Mouse (Mus musculus) left cerebral cortex, adult 2 months (tissue): ENCODE measurements at regions not wholly inside any gene's neighbourhood (a gene's known extent, or its start where the extent isn't known, plus 50 kb on each side); places are given as distances from the start of the nearest gene placed in this dataset.

Experiments used
- DNase-seq, 2 experiments: peaks; one replicate each; pipeline ENCODE4 v3.0.0; 2021 to 2022; ENCODE audit warnings: low spot score in 2 of 2, mixed read lengths in 1 of 2; ENCODE audit errors: extremely low spot score in 1 of 2
- H3K27ac ChIP-seq: fragments of 200-600 bp; 2 replicates; pipeline ENCODE4 v1.8.1; 2022
- H3K4me3 ChIP-seq: fragments of 200-600 bp; 2 replicates; pipeline ENCODE4 v1.8.1; 2022
- CTCF ChIP-seq: fragments of 200-600 bp; IDR thresholded peaks from 2 replicates; pipeline ENCODE4 v1.8.1; 2022; ENCODE audit warnings: antibody characterized with exemption, mild to moderate bottlenecking, moderate library complexity
- intact Hi-C: fragments of 180-260 bp; cut with DNase I; formaldehyde crosslinking; loops from one replicate; pipeline ENCODE4 v1.15.1; 2025

DNA sequence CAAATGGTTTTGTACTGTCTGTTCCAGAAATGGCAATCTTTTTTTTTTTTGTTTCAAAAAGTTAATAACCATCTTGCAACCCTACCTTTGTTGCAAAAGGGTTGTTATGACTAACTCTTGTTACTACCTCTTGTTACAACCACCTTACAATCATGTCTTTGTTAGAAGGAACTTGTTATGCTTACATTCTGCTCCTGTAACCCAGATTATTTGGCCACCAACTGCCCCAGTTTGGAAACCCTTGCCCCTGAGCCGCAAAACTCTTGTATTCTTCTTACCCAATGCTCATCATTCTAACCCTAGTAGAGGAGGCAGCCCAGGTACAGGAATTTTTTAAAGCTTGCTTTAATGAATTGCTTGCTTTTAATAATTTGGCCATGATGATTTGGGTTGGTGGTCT, 167.4 kb upstream of the Thbs1 start:
- no peak overlapping the region for H3K4me3 ChIP-seq
- no peak for TF ChIP-seq CTCF
- H3K27ac ChIP-seq = no peak overlapping the region
- intact Hi-C loops = no loop called here
- no peak for DNase-seq

DNA sequence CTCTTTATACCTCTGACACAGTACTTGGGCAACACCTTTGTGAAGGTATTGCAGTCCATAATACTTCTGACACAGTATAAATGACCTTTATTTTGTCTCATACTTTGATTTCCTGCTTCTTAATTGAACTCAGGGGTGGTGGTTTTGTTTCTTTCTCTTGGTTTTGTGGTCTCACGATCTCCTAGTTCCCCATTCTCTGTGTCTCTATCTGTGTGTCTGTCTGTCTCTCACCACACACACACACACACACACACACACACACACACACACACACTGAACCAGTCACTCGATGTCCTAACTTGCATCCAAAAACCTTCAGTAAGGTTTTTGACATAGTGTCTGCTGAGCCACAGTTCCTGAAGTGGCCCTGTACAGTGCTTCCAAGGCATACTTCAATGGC, 166.7 kb upstream of the Thbs1 start:
- TF ChIP-seq CTCF = no peak
- no peak for DNase-seq

GRCm38 (mm10) chr2:117950431-117951336, 161.0 kb upstream of the Thbs1 start:
- intact Hi-C loops = no loop called here

More for the DNA sequence above, 166.7 kb upstream of the Thbs1 start:
- no peak overlapping the region for H3K4me3 ChIP-seq
- intact Hi-C loops = no loop called here
- H3K27ac ChIP-seq = no peak overlapping the region

GRCm38 (mm10) chr2:117951337-117951718, 160.3 kb upstream of the Thbs1 start:
- TF ChIP-seq CTCF = no peak
- intact Hi-C loops = no loop called here
- no peak overlapping the region for H3K4me3 ChIP-seq
- DNase-seq = no peak
- no peak overlapping the region for H3K27ac ChIP-seq

More at GRCm38 (mm10) chr2:117950431-117951336, 161.0 kb upstream of the Thbs1 start:
- DNase-seq = no peak
- H3K27ac ChIP-seq = no peak overlapping the region
- TF ChIP-seq CTCF = no peak
- H3K4me3 ChIP-seq = no peak overlapping the region

DNA sequence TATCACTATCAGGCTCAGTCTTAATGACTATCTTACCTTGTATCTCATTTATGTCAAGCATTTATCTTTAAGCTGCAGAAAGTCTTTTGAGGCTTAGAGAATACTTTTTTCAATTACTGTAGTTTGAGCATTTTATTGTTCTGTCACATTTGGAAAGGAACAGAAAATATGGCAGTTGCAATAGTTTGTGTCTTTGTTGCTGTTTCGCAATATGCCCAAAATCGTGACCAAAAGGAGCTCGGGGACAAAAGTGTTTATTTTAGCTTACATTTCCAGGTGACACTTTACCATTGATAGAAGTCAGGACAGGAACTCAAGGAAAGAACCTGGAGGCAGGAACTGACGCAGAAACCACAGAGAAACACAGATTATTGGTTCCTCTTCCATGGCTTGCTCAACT, 152.9 kb upstream of the Thbs1 start:
- intact Hi-C loops = no loop called here

GRCm38 (mm10) chr2:117959440-117959839, 152.2 kb upstream of the Thbs1 start:
- H3K27ac ChIP-seq = no peak overlapping the region
- no peak for DNase-seq
- TF ChIP-seq CTCF = no peak
- intact Hi-C loops = no loop called here
- H3K4me3 ChIP-seq = no peak overlapping the region

More for the DNA sequence above, 152.9 kb upstream of the Thbs1 start:
- Histone ChIP-seq H3K27ac (no peak overlapping the region), H3K4me3 (no peak overlapping the region)
- TF ChIP-seq CTCF = no peak
- DNase-seq = no peak

DNA sequence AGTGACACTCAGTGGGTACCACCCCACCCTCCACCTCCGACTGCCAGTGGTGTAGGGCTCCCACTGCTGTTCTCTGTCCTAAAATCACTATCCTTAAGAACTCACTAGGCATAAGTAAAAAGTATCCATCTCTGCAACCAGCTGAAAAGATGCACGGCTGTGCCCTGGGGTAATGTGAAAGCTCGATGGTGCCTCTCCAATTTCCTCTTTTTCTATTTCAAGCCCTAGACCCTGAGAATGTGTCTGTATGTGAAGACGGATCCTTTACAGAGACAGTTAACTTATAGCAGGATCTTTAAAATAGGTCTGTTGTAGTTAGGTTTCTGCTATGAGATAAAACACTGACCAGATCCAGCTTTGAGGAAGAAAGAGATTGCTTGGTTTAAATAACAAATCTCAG, 149.1 kb upstream of the Thbs1 start:
- no peak for TF ChIP-seq CTCF
- intact Hi-C loops = no loop called here
- Histone ChIP-seq H3K4me3 (no peak overlapping the region), H3K27ac (no peak overlapping the region)
- DNase-seq = no peak

- TF ChIP-seq CTCF = no peak
- H3K27ac ChIP-seq = no peak overlapping the region
- no peak overlapping the region for H3K4me3 ChIP-seq
- intact Hi-C loops = no loop called here
- no peak for DNase-seq
These were observed 148.2 kb upstream of the Thbs1 start for GRCm38 (mm10) chr2:117963526-117963925.

DNA sequence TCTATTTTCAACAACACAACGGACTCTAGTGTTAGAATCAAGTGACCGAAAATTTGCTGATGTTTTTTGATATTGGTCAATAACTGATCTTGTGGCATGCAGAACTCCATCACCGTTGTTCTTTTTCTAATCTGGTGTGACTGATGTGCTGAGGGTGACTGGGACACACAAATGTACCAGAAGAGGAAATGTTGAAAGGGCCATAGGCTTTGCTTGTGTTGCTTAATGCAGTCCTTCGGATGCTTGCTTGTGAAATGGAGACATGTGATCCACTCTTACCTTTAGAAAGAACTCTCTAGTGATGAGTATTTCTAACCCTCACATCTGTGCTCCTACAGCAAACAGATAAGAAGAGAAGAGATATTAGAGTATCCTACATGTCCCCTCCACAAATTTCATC, 145.9 kb upstream of the Thbs1 start:
- intact Hi-C loops = no loop called here
- H3K4me3 ChIP-seq = no peak overlapping the region
- no peak for DNase-seq

GRCm38 (mm10) chr2:117968731-117969130, 142.9 kb upstream of the Thbs1 start:
- intact Hi-C loops = no loop called here
- TF ChIP-seq CTCF = no peak
- Histone ChIP-seq H3K4me3 (no peak overlapping the region), H3K27ac (no peak overlapping the region)
- DNase-seq = no peak

More for the DNA sequence above, 145.9 kb upstream of the Thbs1 start:
- no peak for TF ChIP-seq CTCF
- no peak overlapping the region for H3K27ac ChIP-seq

GRCm38 (mm10) chr2:117970631-117971030, 141.0 kb upstream of the Thbs1 start:
- Histone ChIP-seq H3K4me3 (no peak overlapping the region), H3K27ac (no peak overlapping the region)
- intact Hi-C loops = no loop called here
- DNase-seq = no peak
- TF ChIP-seq CTCF = no peak

DNA sequence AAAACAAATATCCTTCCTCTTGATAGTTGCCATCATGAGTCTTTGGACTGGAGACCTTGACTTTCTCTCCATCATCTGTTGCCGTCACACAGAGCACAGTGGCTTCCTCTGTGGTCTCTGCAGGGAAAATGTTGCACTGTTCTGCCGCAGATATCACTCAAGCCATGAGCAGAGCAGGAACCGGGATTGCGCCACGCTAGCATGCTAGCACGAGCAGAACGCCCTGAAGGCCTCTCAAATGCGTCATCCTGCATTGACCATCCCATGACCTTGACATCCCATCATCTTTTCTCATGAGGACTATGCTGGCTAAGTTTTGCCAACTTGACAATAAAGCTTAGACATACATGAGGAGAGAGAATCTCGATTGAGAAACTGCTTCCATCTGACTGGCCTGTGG, 134.6 kb upstream of the Thbs1 start:
- no peak overlapping the region for H3K27ac ChIP-seq
- intact Hi-C loops = no loop called here
- H3K4me3 ChIP-seq = no peak overlapping the region
- no peak for DNase-seq
- TF ChIP-seq CTCF = no peak

DNA sequence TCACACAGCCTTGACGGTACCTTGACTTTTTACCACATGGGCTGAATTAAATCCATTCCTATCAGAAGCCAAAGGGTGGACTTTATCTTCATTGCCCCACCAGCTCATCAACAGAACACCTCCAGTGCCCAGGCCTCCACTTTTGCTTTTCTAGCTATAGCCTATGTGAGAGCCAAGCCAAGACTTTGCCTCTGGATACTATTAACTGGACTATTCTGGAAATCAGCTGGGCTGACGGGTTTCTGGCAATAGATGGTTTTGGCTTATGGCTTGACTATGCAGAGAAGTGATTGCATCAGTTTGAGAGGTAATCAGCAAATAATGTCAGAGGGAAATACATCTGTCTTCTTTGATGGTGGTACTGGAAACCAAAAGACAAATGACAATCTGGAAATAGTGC, 130.8 kb upstream of the Thbs1 start:
- DNase-seq = no peak
- Histone ChIP-seq H3K4me3 (no peak overlapping the region), H3K27ac (no peak overlapping the region)
- no peak for TF ChIP-seq CTCF
- intact Hi-C loops = no loop called here
